Mouse (Mus musculus): Measurements from ENCODE around the gene Crybb1.

Crybb1 gene

GRCm38 (mm10) chr5:112266011-112266777, 10.6 kb downstream of the Crybb1 start:
- DNase-seq (ENCODE audit: low read depth, low spot score) = no peak

GRCm38 (mm10) chr5:112270764-112271541, 15.3 kb downstream of the Crybb1 start:
- DNase-seq (ENCODE audit: low read depth, low spot score) = no peak

- no peak for DNase-seq (ENCODE audit: low read depth, low spot score)
Measured at GRCm38 (mm10) chr5:112272934-112273333, 17.3 kb downstream of the Crybb1 start.

- DNase-seq (ENCODE audit: low read depth, low spot score) = no peak
Measured at GRCm38 (mm10) chr5:112273746-112274463, 18.3 kb downstream of the Crybb1 start.

DNA sequence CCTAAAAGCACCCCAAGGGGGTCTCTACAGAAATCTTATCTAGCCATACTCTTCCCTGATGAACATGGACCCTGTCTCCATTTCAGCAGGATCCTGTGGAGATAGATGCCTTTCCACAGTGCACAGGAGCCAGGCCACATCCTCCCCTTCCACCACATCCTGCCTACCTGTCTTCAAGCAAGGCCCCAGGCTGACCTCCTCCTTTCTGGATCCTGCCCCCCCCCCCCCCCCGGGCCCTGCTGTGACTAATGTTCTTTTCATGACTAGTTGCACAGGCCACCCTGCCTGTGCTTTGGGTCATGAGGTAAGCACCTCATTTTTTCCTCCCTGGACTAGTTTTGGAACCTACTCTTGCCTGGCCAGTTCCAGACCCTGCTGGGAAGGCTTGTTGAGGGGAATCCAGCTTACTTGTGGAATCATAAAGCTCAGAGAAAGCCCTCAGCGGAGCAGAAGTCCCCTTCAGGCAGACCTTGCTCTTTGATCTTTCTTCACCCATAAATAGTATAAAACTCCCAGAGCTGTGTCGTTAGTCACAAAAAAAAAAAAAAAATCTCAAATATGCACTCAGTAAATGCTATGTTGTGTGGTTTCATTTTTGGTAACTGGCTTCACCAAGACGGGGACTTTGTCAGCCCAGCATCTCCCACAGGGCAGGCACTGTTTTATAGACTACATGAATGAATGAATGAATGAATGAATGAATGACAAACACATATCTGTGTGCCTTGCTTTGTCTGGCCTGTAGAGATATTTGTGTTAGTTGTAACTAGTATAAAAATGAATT, 19.6 kb downstream of the Crybb1 start:
- no peak for DNase-seq (ENCODE audit: low read depth, low spot score)

- peak; percentile 98 for DNase-seq (ENCODE audit: low read depth, low spot score)
Measured at GRCm38 (mm10) chr5:112276267-112276873, 20.8 kb downstream of the Crybb1 start, which contains the start of gene Tpst2. TSS of gene Tpst2 (plus strand) at chr5:112276691.

- DNase-seq (ENCODE audit: low read depth, low spot score) = peak; percentile 79
Measured at GRCm38 (mm10) chr5:112276907-112277348, 21.3 kb downstream of the Crybb1 start.

DNA sequence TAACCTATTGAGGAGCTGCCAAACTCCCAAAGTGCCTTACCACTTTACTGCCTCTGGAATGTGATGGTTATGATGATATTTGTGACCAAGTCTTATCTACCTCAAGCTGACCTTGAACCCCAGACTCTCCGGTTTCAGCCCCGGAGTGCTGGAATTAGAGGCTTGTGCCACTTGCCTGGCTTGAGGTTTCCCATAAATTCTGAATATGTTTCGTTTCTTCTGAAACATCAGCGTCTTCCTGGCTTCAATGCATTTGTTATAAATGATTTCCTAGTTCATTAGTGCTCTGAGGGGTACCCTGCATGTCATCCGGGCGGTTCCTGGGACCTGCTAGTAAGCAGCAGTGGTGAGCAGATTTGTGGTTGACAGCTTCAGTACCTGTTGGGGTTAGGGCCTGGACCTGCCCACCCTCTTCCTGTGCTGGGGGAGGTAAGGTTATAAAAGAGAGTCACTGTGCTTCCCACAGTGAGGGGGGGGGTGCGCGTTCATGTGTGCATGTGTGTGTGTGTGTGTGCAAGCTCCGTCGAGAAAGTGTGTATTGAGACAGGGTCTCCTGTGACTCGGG, 22.4 kb downstream of the Crybb1 start:
- no peak for DNase-seq (ENCODE audit: low read depth, low spot score)

- no peak for DNase-seq (ENCODE audit: low read depth, low spot score)
Measured at GRCm38 (mm10) chr5:112279181-112280021, 23.8 kb downstream of the Crybb1 start.

DNA sequence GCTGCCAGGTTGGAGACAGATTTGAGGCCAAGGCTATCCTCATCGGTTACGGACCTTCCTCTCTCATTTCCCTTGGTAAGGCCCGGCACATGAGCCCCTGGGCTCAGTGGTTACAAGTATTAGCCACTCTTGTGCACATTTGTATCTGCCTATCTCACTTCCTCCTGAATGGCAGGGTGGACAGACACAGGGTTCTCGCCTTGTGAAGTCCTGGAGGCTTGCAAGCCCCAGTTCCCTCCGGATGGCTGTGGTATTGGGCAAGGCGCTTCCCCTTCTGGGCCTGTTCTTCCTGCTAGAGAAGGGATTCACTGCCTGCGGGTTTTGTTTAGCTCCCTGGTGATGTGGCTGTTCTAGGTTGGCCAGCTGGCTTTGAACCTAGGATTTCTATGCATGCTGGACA, 24.5 kb downstream of the Crybb1 start:
- no peak for DNase-seq (ENCODE audit: low read depth, low spot score)

DNA sequence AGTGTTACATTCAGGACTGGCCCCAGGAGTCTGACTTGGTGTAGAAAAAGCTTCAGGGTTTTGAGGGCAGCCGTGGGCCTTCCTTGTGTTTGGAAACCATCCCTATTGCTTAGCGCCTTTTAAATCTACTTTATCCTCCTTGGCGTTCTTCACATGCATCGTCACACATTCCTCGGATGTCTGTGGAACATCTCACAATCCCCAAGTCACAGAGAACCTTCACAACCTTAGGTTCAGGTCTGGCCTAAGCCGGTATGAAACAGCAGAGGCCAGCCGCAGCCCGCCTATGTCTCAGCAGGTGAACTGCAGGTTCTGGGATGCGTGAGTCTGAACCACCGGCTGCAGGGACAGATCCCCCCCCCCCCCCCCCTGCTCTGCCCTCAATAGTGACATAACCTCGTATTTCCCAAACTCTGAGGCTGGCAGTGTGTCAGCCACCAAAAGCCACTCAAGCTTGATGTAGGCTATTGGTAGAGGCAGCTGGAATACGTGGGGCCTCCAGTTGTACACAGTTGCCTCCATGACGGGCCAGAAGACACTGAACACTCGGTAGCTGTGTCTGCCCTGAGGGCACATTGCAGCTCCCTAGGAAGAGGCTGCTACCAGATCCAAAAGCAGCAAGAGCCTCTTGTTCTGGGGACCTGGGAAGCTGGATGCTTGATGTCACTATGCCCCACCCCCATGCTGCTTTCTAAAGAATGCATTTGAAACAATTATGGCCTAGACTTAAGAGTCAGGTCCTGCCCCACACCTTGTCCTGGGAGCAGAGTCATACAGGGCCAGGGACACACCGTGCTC, 25.4 kb downstream of the Crybb1 start:
- DNase-seq (ENCODE audit: low read depth, low spot score) = peak; percentile 84

- DNase-seq (ENCODE audit: low read depth, low spot score) = no peak
Measured at GRCm38 (mm10) chr5:112281676-112282075, 26.1 kb downstream of the Crybb1 start.

DNA sequence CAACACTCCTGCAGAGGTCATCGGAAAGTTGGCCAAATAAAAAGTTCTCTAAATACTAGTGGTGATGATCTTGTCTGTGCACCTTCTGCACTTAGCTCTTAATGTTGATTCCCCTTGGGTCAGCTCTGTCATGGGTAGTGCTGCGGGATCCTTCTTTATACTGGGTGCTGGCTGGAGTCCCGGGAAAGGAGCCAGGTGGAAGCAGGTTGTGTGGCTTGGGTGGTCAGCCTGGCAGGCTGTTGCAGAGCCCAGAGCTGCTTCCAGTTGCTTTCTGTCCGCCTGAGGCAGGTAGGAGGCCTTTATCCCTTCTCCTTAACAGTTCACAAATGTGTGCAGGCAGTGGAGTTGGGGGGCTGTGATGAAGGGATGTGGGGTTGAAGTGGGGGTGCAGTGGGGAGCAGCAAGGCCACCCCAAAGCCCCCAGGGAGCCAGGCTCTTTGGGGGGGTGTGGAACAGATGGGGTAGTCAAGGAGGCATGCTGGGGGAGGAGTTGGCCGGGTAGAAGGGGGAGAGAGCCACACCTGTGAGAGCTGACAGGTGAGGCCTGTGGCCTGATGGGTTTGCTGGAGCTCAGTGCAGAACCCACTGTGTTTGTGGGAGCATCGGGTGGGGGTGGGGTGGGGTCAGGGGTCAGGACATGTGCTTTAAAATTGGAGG, 26.6 kb downstream of the Crybb1 start:
- no peak for DNase-seq (ENCODE audit: low read depth, low spot score)

DNA sequence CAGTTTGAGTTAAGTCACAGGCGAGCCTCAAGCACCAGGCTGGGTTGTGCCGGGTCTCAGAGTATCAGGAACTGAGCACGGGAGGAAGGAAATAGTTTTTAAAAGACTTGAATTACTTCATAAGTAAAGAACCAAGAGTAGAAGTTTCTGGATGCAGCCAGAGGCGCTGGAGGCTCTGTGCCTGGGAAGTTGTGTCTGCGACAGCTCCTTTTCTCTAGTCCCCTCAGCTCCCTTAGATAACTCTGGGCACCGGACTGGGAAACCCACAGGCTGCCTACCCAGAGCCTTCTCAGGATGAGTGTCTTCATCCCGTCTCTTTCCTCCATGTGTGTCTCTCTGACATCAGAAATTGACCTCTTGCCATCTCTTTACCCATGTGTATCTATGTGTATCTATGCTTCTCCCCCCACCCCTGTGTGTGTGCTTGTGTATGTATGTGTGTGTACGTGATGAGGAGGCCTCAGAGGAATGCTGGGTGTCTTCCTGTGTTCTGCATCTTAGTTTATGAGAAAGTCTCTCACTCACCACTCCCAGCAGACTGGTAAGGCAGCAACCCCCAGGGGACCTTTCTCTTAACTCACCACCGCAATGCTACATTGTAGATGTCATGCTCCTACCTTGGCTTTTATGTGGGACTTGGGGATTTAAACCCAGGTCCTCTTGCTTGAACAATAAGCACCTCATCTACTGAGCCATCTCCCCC, 27.3 kb downstream of the Crybb1 start:
- no peak for DNase-seq (ENCODE audit: low read depth, low spot score)

DNA sequence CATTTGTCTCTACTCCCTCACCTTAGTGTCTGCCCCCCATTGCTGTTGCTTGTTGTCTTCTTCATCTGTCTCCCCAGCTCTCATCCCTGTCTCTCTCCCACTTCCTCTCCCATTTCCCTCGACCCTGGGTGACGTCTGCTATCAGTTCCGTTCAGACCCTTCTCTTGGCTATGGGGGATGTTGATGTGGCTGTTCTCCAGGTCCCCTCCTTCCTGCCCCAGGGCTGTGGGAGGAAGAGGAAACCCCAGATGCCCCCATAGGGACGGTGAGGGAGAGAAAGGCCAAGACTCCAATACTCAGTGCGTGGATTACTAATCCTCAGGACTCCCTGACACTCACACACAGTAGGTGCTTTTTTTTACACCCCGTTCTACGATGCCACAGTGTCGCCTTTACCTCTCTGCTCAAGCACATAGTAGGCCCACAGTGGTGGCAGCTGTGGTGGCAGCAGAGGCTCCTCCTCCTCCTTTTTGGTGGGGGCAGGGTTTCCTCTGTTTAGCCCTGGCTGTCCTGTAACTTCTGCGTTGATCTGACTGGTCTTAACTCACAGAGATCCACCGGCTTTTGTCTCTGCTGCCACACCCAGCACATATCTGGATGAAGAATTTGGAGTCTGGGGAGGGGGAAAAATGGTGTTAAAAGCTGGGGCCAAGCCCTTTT, 28.1 kb downstream of the Crybb1 start:
- peak; percentile 74 for DNase-seq (ENCODE audit: low read depth, low spot score)

DNA sequence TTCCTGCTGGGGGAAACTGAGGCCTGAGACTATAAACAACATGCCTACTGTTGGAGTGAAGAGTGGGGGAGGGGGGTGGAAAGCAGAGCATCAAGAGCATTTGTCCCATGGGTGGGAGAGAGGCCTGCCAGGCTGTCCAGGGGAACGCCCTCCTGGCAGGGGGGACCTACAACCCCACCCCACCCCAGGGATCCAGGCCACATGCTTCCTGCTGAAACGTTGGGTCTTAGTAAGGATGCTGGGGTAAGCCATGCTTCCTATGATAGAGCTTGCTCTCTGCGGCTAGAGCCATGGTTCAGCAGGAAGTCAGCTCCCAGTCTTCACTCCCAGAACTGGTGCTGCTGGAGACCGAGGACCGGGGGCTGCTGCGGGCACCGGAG, 28.6 kb downstream of the Crybb1 start:
- no peak for DNase-seq (ENCODE audit: low read depth, low spot score)

- DNase-seq (ENCODE audit: low read depth, low spot score) = no peak
Measured at GRCm38 (mm10) chr5:112285548-112286085, 30.0 kb downstream of the Crybb1 start.

All from ES-CJ7 (cell line).